Mouse (Mus musculus): ENCODE measurements around the gene Parl.

The Parl gene

DNA sequence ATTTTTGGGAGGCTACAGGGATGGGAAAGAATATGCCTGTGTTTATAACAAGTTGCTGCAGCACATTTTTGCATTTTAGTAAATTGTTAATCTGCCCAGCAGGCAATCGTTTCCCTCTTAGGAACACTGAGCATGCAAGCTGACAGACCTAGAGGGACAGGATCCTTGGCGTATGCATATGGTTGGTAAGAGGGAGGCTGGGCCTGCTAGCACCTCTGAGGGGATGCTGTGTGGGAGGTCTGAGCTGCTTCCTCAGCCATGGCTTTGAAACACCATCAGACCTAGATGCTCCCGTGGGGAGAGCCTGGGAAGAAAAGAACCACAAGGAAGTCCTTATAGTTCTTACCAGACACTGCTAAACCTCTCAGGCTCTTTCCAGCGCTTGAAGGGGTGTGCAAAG is 67.8 kb downstream of the Parl start:
- DNase-seq = no peak
